Mouse (Mus musculus): ENCODE measurements around the gene Tmem11.

DNA sequence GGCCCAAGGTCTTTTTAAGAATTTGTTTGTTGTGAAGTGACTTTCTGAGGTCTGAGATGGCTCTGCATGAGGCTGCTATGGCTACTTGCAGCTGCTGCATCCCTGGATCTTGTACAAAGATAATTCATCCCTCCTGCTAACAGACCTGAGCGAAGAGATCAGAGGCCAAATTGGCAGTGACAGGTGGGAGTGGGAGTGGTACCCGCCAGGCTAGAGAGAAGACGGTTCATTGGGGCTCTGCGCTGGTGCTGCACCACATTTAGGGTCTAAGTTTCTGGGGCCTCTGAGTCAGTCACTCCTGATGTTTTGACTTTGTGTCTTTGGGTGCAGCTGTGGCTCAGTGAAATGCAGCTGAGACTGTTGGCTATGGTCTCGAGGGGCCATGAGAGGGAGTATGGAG lies 35.7 kb downstream of the Tmem11 start:
- TF ChIP-seq ZC3H11A (IDR thresholded peaks at IDR 0.05; ENCODE audit: borderline replicate concordance, low read depth, low read length) (no peak), HCFC1 (IDR thresholded peaks at IDR 0.05; ENCODE audit: borderline replicate concordance, insufficient read depth, low read length) (no peak), MAFK (IDR thresholded peaks at IDR 0.05; ENCODE audit: insufficient read depth, low read depth, low read length) (no peak)
